Mouse (Mus musculus) lung, adult 2 months (tissue): ENCODE data around the gene Lsamp.

ENCODE experiments used
- CTCF ChIP-seq: fragments of 200-500 bp; IDR thresholded peaks from 2 replicates; pipeline ENCODE4 v1.5.1; 2011; ENCODE audit warnings: mild to moderate bottlenecking, low read length, control low read depth; ENCODE audit not compliant: insufficient read depth
- POLR2A ChIP-seq: fragments of 200-500 bp; IDR thresholded peaks from 2 replicates; pipeline ENCODE4 v1.6.1; 2011; ENCODE audit warnings: low read depth, mild to moderate bottlenecking, control low read depth, low read length, borderline replicate concordance; ENCODE audit errors: extremely low read depth

DNA sequence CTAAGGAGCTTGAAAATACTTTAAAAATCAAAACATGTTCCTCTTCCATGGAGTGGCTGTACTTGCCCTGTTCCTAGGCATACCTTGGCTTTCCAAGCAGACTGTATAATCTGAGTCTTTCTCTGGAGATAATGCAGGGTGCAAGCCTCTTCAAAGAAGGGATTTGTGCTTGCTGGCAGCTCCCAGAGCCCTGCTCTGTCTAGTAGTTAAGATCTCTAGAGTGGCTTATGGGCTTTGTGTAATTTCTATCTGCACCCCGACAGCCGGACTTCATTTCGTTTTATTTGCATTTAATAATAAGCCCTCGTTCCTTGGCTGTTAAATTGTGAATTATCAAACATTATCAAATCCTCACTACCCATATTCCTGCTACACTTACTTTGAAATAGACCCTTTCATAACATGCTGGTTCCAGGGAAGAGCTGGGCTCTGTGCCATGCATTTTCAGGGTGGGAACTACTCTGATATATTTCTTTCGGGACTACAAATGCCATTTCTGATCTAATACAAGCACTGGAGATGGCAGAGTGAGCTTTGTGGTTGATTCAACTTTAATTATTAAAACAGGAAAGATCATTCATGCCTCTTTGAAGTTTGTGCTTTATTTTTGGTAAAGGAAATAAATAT, 1604.6 kb downstream of the Lsamp start:
- TF ChIP-seq POLR2A (no peak), CTCF (no peak)
